Mouse (Mus musculus) liver, postnatal 0 days (tissue): ENCODE measurements at regions not wholly inside any gene's neighbourhood (a gene's known extent, or its start where the extent isn't known, plus 50 kb on each side); places are given as distances from the start of the nearest gene placed in this dataset.
A peak's percentile ranks its signal among the peaks of the same experiment; 100 is the strongest.

Source experiments
- ATAC-seq: fragments of 200-750 bp; cut with Nextera tagmentation; 2 replicates; pipeline ENCODE4 v1.8.0; 2017; ENCODE audit warnings: mild to moderate bottlenecking, moderate library complexity
- DNase-seq: peaks from one replicate; pipeline ENCODE4 v3.0.0-alpha.2; 2016
- H3K27ac ChIP-seq: fragments of 300-500 bp; sonication (generic); 2 replicates; pipeline ENCODE4 v1.5.1; 2014; ENCODE audit warnings: antibody characterized with exemption, moderate library complexity, mild to moderate bottlenecking, low read depth
- H3K27me3 ChIP-seq: fragments of 300-500 bp; sonication (generic); 2 replicates; pipeline ENCODE4 v1.6.1; 2014; ENCODE audit warnings: low read length, control low read depth, mixed read lengths; ENCODE audit not compliant: insufficient read depth
- H3K36me3 ChIP-seq: fragments of 300-500 bp; sonication (generic); replicated peaks from 2 replicates; pipeline ENCODE4 v1.6.1; 2014; ENCODE audit warnings: mild to moderate bottlenecking, control low read depth, low read length, moderate library complexity, mixed read lengths; ENCODE audit not compliant: insufficient read depth
- H3K4me1 ChIP-seq: fragments of 300-500 bp; sonication (generic); 2 replicates; pipeline ENCODE4 v1.6.1; 2014; ENCODE audit warnings: antibody characterized with exemption, mild to moderate bottlenecking, control low read depth; ENCODE audit not compliant: insufficient read depth
- H3K4me2 ChIP-seq: fragments of 300-500 bp; sonication (generic); 2 replicates; pipeline ENCODE4 v1.6.1; 2014; ENCODE audit warnings: low read depth, mild to moderate bottlenecking, low read length, moderate library complexity, mixed read lengths
- H3K4me3 ChIP-seq: fragments of 300-500 bp; sonication (generic); 2 replicates; pipeline ENCODE4 v1.5.1; 2014; ENCODE audit warnings: low read depth, low read length
- H3K9ac ChIP-seq: fragments of 300-500 bp; sonication (generic); replicated peaks from 2 replicates; pipeline ENCODE4 v1.6.1; 2014; ENCODE audit warnings: mild to moderate bottlenecking, moderate library complexity
- H3K9me3 ChIP-seq: fragments of 300-500 bp; sonication (generic); 2 replicates; pipeline ENCODE4 v1.6.1; 2016; ENCODE audit warnings: mild to moderate bottlenecking, control low read depth, low read length, mixed read lengths
- CTCF ChIP-seq: sonication (generic); IDR thresholded peaks from 2 replicates; pipeline ENCODE4 v1.5.1; 2016; ENCODE audit warnings: antibody characterized with exemption, low read depth
- EP300 ChIP-seq: IDR thresholded peaks from 2 replicates; pipeline ENCODE4 v1.6.1; 2016; ENCODE audit warnings: antibody characterized with exemption, low read depth, mild to moderate bottlenecking
- WGBS: fragments of 180-500 bp; shearing (Covaris S2); extraction: QIAGEN DNeasy Blood & Tissue Kit; methylation state at CpG from one replicate; pipeline ENCODE4 v1.1.7; 2014; ENCODE audit not compliant: insufficient replicate concordance; 5-methylcytosine and 5-hydroxymethylcytosine counted together

DNA sequence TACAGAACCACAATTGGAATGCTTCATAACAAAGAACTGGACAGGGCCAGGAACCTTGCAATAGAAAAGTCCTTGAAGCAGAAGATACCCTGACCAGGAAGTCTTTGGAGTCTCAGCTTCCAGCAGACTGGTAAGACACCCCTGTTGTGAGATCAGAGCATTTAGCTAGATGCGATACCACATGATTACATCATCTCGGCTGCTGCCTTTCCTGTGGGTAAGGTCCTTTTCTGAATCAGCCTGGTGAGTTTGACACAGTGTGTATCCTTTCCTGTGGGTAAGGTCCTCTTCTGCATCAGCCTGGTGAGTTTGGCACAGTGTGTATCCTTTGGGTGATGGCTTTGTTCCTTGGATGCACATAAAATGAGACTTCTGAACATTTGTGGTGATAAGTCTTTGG lies 317.6 kb downstream of the Bcl11a start:
- no peak for ATAC-seq

DNA sequence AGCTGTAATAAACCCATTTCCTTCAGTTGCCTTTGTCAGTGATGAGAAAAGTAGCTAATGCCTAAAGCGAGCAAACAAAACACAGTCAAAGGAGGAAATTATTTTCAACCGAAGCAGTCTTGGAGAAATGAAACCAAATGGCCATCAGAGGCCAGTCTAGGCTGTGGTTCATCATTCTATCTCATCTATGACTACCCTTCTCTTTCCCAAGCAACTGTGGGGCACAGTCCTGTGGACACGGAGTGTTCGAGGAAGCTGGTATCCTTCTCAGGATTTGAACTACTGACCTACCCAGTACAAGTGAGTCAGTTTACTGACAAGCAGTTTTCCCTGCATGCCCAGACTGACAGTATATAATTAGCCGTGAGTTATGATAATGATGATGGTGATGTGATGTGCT lies 319.1 kb downstream of the Bcl11a start:
- TF ChIP-seq CTCF, result no peak
- TF ChIP-seq EP300, result no peak
- Histone ChIP-seq H3K4me3 (no peak overlapping the region), H3K4me2 (no peak overlapping the region), H3K36me3 (no peaks in the 10 kb centered on the region), H3K27me3 (no peaks in the 10 kb centered on the region), H3K4me1 (no peaks in the 10 kb centered on the region), H3K27ac (no peak overlapping the region), H3K9ac (no peak overlapping the region), H3K9me3 (no peaks in the 10 kb centered on the region)
- ATAC-seq, result no peak
- WGBS, result 71% methylated on average over 5 of the region's 5 CpGs
- no peak for DNase-seq

More for the DNA sequence above, 317.6 kb downstream of the Bcl11a start:
- WGBS, result 56% methylated on average over 2 of the region's 2 CpGs
- TF ChIP-seq CTCF, result no peak
- no peak for TF ChIP-seq EP300
- DNase-seq, result no peak
- H3K27ac ChIP-seq, result no peak overlapping the region
- no peaks in the 10 kb centered on the region for H3K36me3 ChIP-seq
- no peak overlapping the region for H3K4me2 ChIP-seq
- H3K9me3 ChIP-seq, result no peaks in the 10 kb centered on the region
- no peaks in the 10 kb centered on the region for H3K4me1 ChIP-seq
- no peaks in the 10 kb centered on the region for H3K27me3 ChIP-seq
- no peak overlapping the region for H3K4me3 ChIP-seq
- no peak overlapping the region for H3K9ac ChIP-seq

DNA sequence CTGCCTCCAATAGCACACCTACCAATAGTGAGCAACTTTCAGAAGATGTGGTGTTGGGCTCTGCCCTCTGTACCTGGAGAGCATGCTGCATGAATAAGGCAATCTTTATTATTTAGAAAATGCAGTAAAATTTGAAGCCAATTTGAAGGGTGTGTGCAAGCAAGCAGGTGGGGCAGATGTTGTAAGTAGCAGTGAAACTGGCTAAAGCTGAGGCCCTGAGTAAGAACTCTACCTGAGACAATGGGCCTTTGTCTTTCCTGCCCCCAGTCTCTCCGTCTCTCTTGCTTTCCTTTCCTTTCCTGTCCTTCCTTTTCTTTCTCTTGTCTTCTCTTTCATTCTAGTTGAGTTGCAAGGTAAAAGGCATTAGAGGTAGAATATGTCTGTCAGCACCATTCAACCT lies 319.9 kb downstream of the Bcl11a start:
- Histone ChIP-seq H3K27me3 (no peaks in the 10 kb centered on the region), H3K4me2 (no peak overlapping the region), H3K4me1 (no peaks in the 10 kb centered on the region), H3K9me3 (no peaks in the 10 kb centered on the region), H3K9ac (no peak overlapping the region), H3K36me3 (no peaks in the 10 kb centered on the region), H3K27ac (no peak overlapping the region), H3K4me3 (no peak overlapping the region)
- no peak for DNase-seq
- no peak for ATAC-seq
- WGBS, result 71% methylated on average over 1 of the region's 1 CpGs
- TF ChIP-seq CTCF (no peak), EP300 (no peak)

DNA sequence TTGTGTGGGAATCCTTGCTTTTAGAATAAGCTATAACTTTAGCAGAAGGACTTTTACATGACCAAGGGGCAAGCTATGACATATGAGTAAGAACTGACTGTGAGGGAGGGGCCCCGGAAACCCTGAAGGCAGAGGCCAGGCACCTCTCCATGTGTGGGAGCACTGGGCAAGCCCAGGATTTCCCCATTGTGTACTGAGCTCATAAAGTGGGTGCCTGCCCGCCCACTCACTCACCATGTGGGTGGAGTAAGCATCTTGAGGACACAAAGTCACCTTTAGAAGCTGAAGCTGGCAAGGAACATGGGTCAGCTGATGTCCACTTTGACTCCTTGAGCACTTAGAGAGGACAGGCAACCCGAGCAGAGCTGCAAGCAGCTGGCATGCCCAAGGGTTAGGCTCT lies 323.3 kb downstream of the Bcl11a start:
- WGBS, result 57% methylated on average over 3 of the region's 3 CpGs
- no peak overlapping the region for H3K4me3 ChIP-seq
- H3K27me3 ChIP-seq, result no peaks in the 10 kb centered on the region
- H3K27ac ChIP-seq, result no peak overlapping the region
- H3K9me3 ChIP-seq, result no peaks in the 10 kb centered on the region
- H3K9ac ChIP-seq, result no peak overlapping the region
- no peaks in the 10 kb centered on the region for H3K4me1 ChIP-seq
- DNase-seq (no peak), ATAC-seq (no peak)
- H3K36me3 ChIP-seq, result no peaks in the 10 kb centered on the region
- H3K4me2 ChIP-seq, result no peak overlapping the region
- no peak for TF ChIP-seq CTCF
- TF ChIP-seq EP300, result no peak

DNA sequence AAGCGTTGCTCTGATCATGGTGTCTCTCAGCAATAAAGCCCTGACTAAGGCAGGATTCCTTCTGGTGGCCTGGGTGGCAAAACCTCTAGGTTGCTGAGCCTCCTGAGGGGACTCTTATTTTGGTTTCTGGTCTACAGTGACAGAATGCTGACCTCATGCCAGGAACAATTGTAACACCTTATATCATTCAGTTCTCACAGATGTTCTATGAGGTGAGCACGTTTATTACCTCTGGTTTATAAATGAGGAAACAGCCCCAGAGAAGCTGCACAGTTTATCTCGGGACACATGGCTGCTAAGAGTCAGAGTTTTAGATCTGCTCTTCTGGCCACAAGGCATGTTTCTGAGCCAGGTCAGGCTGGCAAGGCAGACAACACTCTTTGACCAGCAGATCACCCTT lies 324.3 kb downstream of the Bcl11a start:
- no peak overlapping the region for H3K9ac ChIP-seq
- WGBS, result 43% methylated on average over 3 of the region's 3 CpGs
- H3K4me3 ChIP-seq, result no peak overlapping the region
- no peaks in the 10 kb centered on the region for H3K36me3 ChIP-seq
- no peaks in the 10 kb centered on the region for H3K27me3 ChIP-seq
- no peak overlapping the region for H3K27ac ChIP-seq
- TF ChIP-seq CTCF (no peak), EP300 (no peak)
- no peak overlapping the region for H3K4me2 ChIP-seq
- H3K9me3 ChIP-seq, result no peaks in the 10 kb centered on the region
- no peak for DNase-seq
- ATAC-seq, result no peak
- no peaks in the 10 kb centered on the region for H3K4me1 ChIP-seq

DNA sequence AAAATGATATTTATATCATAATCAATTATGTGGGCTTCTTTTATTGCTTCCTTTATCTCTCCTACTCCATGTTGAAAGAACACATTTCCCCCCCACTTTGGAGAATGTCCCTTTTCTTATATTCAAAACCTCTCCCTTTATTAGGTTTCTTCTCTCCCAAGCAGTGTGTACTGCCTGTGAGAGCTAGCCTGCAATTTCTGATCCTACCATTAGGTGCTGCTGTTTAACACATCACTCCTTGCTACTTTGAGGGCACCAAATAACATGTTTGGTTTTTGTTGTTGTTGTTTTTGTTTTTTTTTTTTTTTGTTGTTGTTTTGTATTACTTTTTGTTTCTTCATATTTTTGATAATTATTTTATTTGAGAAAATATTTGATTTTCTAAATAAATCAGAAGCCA lies 336.9 kb downstream of the Bcl11a start:
- TF ChIP-seq EP300 (no peak), CTCF (peak; percentile 64)
- Histone ChIP-seq H3K4me2 (no peak overlapping the region), H3K9me3 (peaks cover 4% of the 10 kb centered on the region; the same call in 1 of the 2 replicates), H3K4me3 (no peak overlapping the region), H3K27ac (no peak overlapping the region), H3K36me3 (no peaks in the 10 kb centered on the region), H3K27me3 (no peaks in the 10 kb centered on the region), H3K9ac (no peak overlapping the region), H3K4me1 (no peaks in the 10 kb centered on the region)
- DNase-seq (no peak), ATAC-seq (no peak)
